Mouse (Mus musculus): ENCODE measurements around the gene Prkx. TPM values are rescaled to one million over a fixed set of nuclear protein-coding genes. Genes with fewer than 3 reads are reported as not detected.

Prkx gene
- 10 to 100 TPM; 23.3 to 24.4 TPM for total RNA-seq (2021)

DNA sequence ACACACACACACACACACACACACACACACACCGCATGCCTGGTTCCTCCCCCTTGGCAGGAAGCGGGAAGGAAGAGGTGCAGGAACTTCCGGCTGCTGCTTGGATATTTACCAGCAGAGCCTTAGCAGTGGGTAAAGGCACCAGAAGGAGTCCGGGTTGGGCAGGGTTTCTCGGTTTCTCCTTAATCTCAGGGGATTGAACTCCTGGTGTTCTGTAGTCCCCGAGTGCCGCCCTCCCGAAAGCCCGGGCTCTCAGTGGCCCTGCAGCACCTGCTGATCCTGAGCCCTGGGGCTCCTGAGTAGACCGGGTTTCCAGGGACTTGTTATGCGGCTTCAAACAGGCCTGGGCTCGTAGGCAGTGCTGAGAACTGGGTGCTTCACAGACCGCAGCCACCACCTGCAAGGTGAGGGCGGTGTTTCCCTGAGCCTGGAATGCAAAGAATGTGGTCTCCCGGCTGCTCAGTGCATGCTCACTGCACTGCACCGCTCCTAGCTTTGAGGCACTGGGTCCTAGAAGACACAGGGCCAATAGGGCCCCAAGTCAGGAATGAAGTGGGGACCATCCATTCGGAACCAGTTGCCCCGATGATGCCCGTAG, at the start of gene Prkx:
Prkx (minus strand) TSS at position 41 of the 598 bp plus-strand sequence.
- DNase-seq, result no peak
- intact Hi-C loops (cut with DNase I), result no loop called here

DNA sequence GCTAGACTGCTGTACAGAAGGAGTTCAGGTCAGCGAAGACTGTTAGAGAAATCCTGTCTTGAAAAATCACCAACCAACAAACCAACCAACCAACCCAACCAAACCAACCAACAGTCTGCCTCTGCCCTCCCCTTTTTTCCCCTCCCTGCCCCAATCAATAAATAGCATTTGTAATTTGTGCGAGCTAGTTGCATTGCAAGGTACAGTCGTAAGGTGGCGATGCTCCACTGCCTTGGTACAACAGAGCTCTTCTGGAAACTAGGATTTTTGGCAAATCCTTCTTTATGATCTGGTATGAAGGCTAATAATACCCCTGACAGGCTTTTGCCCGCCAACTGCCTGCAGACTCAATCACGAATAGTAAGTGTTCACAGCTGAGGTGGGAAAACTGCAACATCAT, 16.0 kb upstream of the Prkx start:
- intact Hi-C loops (cut with DNase I), result loop anchor here (5.0 kb wide), 1 partner anchor 610 kb away; no protein-coding TSS in a partner anchor
- DNase-seq, result no peak

DNA sequence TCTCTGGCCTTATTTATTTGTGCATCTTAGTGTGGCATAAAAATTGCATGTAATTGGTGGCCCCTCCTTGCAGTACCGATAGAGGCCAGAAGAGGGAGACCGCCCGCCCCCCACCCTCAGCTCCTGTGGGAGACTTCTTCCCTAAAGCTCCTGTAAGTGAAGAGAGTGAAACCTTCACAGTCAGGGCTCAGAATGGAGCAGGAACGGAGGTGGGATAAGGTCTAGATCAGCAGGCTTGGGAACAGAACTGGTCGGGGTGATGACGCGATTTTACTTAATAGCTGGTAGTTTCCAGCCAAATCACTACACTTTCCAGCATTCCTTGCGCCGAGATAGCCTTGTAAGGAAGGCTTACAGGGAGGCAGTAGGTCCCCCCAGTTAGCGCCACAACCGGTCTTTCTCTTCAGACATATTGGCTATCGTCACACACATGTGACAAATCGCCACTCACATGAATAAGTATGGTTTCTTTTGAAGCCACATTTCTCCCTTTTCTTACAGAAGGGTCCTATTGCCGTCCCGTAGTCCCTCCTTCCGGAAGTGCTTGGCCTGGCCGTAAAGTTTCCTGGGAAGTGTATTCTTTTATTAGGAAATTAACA, 14.6 kb upstream of the Prkx start:
- intact Hi-C loops (cut with DNase I), result loop anchor here (5.0 kb wide), 1 partner anchor 612 kb away; no protein-coding TSS in a partner anchor
- DNase-seq, result peak; percentile 65 to 79

DNA sequence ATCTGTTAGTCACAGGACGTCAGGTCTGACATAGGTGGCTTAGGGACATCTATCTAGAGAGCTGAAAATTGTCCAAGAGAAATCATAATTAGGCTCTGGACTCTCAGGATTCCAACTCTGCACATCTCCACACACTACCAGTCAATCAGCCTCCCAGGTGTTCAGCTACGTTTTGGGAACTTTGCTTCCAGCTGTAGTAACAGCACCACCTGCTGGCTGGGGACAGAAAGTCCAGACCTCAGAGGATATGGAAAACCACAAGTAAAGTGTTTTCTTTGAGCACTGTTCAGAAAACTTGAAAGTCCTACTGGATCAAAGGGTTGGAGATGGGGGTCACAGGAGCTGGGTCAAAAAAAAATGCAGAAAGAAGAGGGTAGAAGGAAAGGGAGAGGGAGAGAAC, 12.5 kb upstream of the Prkx start:
- intact Hi-C loops (cut with DNase I), result loop anchor here (1.0 kb wide), 1 partner anchor 67 kb away; no protein-coding TSS in a partner anchor
- peak; percentile 47 to 56 for DNase-seq

DNA sequence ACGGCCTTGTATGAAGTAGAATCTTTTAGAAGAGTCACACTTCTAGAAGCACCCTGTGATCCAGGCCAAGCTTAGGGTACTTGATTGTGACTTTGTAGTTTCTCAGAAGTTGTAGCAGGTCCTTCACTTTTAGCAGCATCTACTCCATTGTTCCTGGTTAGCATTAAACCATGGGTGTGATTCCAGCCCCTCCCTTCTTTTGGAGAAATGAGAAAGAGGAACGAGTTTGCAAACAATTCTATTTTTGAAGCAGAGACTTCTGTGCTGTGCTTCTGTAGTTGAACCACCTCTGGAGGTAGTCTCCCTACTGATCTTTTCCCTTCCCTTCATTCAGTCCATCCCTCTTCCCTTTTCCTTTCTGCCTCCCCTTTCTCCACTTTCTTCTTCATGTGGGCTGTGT, 6.2 kb upstream of the Prkx start:
- intact Hi-C loops (cut with DNase I), result no loop called here
- DNase-seq, result no peak

DNA sequence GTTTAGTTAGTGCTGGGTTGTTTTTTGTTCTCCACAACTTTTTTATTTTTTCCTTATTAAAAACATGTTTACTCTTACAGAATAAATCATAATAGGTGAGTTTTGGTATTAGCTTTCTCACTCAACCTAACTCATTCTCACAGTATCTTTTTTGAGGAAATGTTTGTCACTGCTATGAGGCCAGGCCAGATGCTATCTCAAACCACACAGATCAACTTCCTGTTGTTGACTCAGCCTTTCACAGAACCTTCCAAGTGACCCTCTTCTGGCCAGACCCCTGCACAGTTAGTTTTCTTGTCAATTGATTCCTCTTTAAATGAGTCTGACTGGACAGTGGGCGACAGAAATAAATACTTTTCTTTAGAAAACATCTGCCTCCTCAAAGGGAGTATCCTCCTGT, 5.5 kb upstream of the Prkx start:
- intact Hi-C loops (cut with DNase I), result no loop called here
- DNase-seq, result no peak

DNA sequence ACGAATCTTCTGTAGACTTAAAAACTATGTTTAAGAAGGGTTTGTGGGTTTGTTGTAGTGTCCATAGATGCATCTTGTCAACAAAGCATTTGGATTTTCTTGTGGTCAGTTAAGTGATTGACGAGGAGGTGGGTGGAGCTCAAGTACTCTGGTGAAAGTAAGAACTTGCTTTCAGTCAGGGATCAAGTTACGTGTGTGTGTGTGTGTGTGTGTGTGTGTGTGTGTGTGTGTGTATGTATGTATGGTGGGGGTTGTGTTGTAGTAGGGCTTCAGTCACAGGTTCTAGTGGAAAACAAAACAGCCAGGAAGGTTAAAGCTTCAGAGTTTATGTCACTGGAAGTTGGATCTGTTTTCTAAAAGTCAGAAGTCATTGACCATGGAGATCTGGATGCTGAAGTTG, 3.5 kb upstream of the Prkx start:
- intact Hi-C loops (cut with DNase I), result no loop called here
- DNase-seq, result no peak

DNA sequence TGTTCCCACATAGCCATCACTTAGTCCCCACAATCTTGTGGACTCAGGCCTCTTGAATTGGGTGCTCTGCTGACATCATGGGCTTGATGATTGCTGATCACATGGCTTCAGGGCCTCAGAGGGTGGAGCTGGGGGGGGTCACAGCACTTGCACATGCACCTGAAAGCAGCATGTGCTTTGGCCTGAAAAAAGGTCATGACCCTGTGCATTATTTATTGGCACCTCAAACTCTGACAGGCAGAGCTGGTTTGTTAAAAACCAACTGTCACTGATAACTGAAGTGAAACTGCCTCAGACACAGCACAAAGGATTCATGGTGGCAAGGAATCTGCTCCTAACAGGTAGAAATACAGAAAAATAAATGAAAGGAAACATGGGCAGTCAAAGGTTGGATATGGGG, 1.7 kb upstream of the Prkx start:
- intact Hi-C loops (cut with DNase I), result no loop called here
- DNase-seq, result no peak

DNA sequence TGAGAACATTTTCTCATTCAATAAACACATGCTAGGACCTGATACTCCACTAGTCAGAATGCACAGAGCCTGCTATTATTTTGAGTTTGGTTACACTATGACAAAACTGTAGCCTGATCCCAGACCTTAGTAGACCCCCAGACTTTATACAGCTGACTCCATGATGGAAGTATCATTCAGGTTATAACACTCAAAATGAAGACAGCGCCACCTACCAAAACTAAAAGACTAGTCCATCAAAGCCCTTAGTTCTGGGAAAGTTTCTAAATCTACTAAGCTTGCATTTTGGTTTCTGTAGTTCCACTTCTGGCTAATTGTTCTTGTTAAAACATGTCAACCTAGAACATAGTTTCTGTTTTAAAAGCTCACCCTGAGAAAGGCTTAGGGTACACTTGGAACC, 838 bp upstream of the Prkx start:
- DNase-seq, result no peak
- intact Hi-C loops (cut with DNase I), result no loop called here

DNA sequence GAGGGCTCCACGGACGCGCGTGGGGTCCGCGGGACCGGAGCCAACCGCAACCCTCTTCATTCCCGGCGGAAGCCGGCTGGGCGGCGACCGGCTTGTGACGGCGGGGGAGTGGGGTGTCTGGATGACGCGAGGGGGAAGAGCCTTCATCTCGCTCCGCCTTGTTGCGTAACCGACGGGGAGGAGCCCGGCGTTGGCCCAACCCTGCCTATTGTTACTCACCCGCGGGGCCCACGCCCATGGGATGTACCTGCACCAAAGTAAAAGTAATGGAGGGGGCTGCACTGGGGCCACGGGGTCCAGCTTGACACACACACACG, 262 bp downstream of the Prkx start:
- peak; percentile 91 to 92 for DNase-seq
- intact Hi-C loops (cut with DNase I), result no loop called here

DNA sequence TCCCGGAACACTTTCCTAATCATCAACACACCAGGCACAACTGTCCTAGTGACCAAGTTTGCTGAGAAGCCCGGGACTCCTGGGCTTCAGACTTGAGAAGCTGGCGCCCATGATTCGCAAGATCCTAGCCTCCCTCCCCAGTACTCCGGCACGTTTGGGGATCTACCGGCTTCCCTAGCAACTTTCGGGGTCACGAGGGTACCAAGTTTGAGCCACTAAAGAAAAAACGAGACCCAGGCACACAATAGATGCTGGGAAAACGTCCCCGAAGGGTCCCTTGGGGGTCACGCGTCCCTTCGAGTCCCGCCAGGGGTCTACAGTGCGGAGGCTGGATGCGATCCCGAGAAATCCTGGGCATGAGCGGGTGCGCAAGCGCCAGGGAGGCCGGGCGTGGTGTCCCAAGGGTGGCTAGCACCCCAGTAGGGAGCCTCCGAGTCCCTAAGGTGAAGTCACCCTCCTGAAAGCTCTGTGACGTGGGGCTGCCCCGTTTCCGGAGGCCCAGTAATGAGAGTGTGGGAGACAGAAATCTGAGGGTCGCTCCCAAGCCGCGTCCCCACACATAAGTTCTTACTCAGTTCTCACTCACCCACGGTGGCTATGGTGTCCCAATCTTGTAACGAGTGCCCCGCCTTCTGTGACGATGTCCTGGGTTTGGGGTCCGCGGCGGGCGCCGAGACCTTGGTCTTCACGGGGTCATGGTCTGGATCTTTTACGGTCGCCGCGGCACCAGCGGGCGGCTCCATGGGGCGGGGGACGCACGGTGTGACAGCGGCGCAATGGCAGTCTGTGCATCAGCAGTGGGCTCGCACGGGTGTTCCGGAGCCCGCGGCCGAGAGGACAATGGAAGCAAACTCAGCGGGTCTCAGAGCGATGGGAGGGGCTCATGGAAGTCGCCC, 868 bp downstream of the Prkx start:
- intact Hi-C loops (cut with DNase I), result no loop called here
- DNase-seq, result no peak

DNA sequence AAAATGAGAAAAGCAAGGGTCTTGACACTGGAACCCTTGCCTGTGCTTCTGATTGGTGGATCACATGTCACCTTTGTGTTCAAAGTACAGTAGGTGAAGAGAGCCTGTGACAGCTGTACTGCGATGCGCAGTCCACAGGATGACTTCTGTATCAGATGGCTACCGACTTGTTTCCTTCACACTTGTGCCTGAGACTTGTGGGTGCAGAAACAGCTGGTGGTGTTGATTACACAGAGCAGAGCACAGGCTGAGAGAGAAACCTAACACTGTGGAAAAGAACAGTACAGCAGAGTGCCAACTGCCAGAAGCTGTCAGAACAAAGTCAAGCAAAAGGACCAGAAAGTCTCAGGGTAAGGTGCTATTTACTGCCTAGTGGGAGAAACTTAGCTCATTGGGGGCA, 7.4 kb downstream of the Prkx start:
- intact Hi-C loops (cut with DNase I), result no loop called here
- DNase-seq, result no peak

DNA sequence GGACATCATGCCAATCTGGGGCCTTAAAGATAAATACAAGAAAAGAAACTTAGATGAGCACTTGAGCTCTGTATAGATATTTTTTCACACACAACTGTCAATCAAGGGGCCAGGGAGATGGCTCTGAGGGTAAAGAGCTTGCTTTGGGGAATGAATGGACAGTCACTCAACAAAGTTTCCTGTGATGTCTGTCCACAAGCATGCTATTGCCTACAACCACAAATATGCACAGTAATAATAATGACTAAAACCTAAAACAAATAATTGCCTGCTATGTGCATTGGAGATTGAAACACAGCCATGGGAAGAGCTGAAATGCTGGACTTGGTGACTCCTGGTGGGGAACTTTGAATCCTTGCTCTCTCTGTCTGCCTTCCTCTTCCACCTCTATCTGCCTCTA, 9.7 kb downstream of the Prkx start:
- intact Hi-C loops (cut with DNase I), result no loop called here
- no peak for DNase-seq

DNA sequence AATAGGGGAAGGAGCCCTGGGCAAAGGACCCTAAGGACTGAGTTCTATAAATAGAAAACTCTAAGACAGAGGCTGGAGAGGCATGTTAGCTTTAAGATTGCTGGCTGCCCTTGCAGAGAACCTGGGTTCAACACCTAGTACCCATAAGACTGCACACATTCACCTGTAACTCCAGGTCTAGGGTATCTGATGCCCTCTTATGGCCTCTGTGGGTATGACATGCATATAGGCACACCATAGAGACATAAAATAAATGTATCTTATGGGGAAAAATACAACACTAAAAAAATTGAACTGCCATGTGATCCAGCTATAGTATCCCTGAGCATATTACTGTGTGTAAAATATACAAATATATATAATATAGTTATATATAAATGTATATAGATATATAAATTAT, 18.3 kb downstream of the Prkx start:
- no peak for DNase-seq
- intact Hi-C loops (cut with DNase I), result no loop called here

DNA sequence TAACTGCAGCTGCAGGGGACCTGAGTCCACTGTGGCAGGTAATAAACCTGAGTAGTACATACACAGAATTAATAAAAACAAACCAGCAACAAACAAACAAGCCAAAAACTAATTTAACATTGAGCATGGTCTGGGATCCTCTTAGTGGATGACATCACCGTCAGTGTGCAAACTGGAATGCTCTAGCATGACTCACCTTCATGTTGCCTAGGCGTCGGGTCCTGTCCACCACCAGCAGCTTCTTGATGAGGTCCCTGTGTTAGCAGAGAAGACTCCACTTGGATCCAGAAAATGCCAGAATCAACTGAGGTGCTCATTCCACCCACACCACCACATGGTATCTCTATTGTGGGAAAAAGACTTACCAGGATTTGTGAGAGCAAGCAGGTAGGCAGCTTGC, 30.9 kb downstream of the Prkx start:
- intact Hi-C loops (cut with DNase I), result no loop called here
- no peak for DNase-seq

DNA sequence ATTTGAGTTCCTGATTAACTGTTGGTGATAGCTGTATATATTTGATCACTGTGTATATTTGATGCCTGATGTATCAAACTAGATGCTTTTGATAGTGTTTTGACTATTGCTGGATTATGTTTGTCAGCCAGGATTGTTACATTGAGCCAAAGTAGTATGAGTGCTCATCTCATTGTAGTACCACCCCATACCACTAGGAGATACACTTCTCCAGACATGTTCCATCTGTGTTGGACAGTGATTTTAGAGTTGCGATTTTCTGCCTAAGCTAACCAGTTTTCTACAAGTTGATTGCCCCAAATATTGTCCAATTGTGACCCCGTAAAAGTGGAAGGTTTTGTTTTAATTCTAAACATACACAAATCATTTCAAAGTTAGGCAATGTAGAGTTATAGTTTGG, 51.8 kb downstream of the Prkx start:
- peak in 1 of 2 experiments; percentile 14 for DNase-seq
- intact Hi-C loops (cut with DNase I), result no loop called here

DNA sequence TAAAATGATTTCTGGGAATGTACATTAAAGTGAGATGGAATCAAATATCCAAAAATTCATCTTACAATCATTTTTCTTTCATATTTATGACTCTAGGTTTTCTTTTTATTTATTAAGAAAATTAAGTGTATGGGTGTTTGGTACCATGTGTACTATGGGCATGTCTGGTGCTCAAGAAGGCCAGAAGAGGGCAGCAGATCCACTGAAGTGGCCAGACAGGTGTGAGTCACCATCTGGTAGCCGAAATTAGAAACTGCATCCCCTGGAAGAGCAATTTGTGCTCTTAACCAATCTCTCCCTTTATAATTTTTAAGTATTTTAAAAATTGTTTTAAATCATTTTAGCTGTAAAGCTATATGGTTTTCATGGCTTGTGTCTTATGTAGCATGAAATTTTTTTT, 54.7 kb downstream of the Prkx start:
- DNase-seq, result peak; percentile 33 to 56
- intact Hi-C loops (cut with DNase I), result loop anchor here (1.0 kb wide), 1 partner anchor 67 kb away; no protein-coding TSS in a partner anchor

DNA sequence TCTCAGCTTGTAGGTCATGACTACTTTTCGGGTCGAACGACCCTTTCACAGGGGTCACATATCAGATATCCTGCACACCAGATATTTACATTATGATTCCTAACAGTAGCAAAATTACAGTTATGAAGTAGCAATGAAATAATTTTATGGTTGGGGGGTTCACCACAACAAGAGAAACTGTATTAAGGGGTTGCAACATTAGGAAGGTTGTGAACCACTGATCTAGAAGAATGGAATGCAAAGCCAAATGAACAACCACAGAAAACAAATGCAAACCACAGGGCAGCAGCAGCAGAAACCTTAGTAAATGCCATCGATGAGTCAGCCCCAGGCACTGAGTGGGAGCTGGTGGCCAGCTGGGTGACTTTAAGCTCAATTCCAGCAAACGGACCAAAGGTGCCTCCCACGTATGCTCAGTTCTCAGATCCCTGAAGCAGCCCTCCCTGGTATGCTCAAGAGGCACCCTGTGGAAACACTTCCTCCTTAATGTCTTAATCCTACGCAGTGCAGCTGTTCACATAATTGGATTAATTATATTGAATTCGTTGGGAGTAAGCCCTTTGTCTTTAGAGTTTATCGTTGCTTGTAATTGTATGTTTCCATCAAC, 62.0 kb downstream of the Prkx start:
- intact Hi-C loops (cut with DNase I), result no loop called here
- no peak for DNase-seq

DNA sequence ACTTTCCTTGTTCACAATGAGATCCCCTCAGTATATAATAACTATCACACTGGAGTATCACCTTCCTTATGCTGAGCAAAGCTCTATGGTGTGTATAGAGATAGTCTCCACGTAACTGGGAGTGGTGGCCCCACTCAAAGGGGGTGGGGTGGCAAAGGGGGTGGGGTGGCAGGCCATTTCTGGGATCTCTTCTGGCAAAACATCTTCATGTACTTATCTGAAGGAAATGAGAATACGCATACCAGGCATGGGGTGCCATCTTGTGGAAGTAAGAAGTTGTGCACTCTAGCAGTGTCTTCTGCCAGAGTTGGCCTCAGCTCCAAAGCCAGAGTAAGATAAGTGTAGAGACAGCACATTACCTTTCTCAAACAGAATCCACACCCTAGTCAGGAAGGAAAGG, 75.8 kb downstream of the Prkx start:
- DNase-seq, result peak; percentile 21 to 41
- intact Hi-C loops (cut with DNase I), result loop anchor here (2.0 to 10.0 kb wide), 6 partner anchors 83 to 1038 kb away; no protein-coding TSS in a partner anchor
